Mouse (Mus musculus) ES-Bruce4 (cell line): ENCODE measurements around the gene Spon2. TPM values are rescaled to one million over a fixed set of nuclear protein-coding genes. Genes with fewer than 3 reads are reported as not detected.

ENCODE experiments used
- H3K27ac ChIP-seq: 2 replicates; pipeline ENCODE4 v1.5.1; 2012; ENCODE audit warnings: low read length, inconsistent platforms; ENCODE audit not compliant: insufficient read depth
- H3K27me3 ChIP-seq: 2 replicates; pipeline ENCODE4 v1.6.1; 2012; ENCODE audit warnings: mild to moderate bottlenecking, low read length, inconsistent platforms; ENCODE audit not compliant: control insufficient read depth, poor library complexity, insufficient read depth, severe bottlenecking
- H3K36me3 ChIP-seq: 2 replicates; pipeline ENCODE4 v1.6.1; 2012; ENCODE audit warnings: inconsistent platforms, mild to moderate bottlenecking, low read length, moderate library complexity; ENCODE audit not compliant: control insufficient read depth, poor library complexity, insufficient read depth, severe bottlenecking
- H3K4me1 ChIP-seq: one replicate; pipeline ENCODE4 v1.8.1; 2011; ENCODE audit warnings: low read length; ENCODE audit not compliant: control insufficient read depth, insufficient read depth
- H3K4me3 ChIP-seq: 2 replicates; pipeline ENCODE4 v1.5.1; 2011; ENCODE audit warnings: low read depth, mild to moderate bottlenecking, low read length
- H3K9ac ChIP-seq: 2 replicates; pipeline ENCODE4 v1.6.1; 2012; ENCODE audit warnings: low read depth, mild to moderate bottlenecking, inconsistent platforms; ENCODE audit not compliant: poor library complexity, severe bottlenecking
- H3K9me3 ChIP-seq: replicated peaks from 2 replicates; pipeline ENCODE4 v1.6.1; 2012; ENCODE audit warnings: mild to moderate bottlenecking, low read length, inconsistent platforms; ENCODE audit not compliant: control insufficient read depth, poor library complexity, insufficient read depth, severe bottlenecking
- CTCF ChIP-seq: IDR thresholded peaks from one replicate; pipeline ENCODE4 v1.8.1; 2011; ENCODE audit warnings: low read depth, low read length
- EP300 ChIP-seq: IDR thresholded peaks from 2 replicates; pipeline ENCODE4 v1.6.1; 2011; ENCODE audit warnings: low read depth, low read length; ENCODE audit not compliant: insufficient read depth
- POLR2A ChIP-seq: IDR thresholded peaks from one replicate; pipeline ENCODE4 v1.8.1; 2011; ENCODE audit warnings: low read length; ENCODE audit not compliant: insufficient read depth
- polyA plus RNA-seq: library from polyadenylated mRNA; stranded (reverse); fragments of >200 nt; gene quantifications from 2 replicates; pipeline ENCODE4 v1.2.4, GENCODE M21; 2011; ENCODE audit warnings: low read depth; ENCODE audit not compliant: missing spikeins, insufficient read depth, insufficient read length

Spon2 gene
- polyA plus RNA-seq, 1 experiment = 0.87 TPM

GRCm38 (mm10) chr5:33220350-33221044 is 2.2 kb upstream of the Spon2 start:
- H3K27me3 ChIP-seq = no peaks in the 10 kb centered on the region
- H3K9ac ChIP-seq = no peak overlapping the region
- no peaks in the 10 kb centered on the region for H3K36me3 ChIP-seq
- H3K4me1 ChIP-seq = no peaks in the 10 kb centered on the region
- no peak overlapping the region for H3K27ac ChIP-seq
- TF ChIP-seq POLR2A = no peak
- no peak overlapping the region for H3K4me3 ChIP-seq
- no peaks in the 10 kb centered on the region for H3K9me3 ChIP-seq

GRCm38 (mm10) chr5:33219831-33220230 is 1.6 kb upstream of the Spon2 start:
- Histone ChIP-seq H3K27ac (no peak overlapping the region), H3K4me1 (no peaks in the 10 kb centered on the region), H3K4me3 (no peak overlapping the region), H3K9me3 (no peaks in the 10 kb centered on the region), H3K36me3 (no peaks in the 10 kb centered on the region), H3K9ac (no peak overlapping the region), H3K27me3 (no peaks in the 10 kb centered on the region)
- TF ChIP-seq POLR2A (no peak), CTCF (no peak), EP300 (no peak)

- Histone ChIP-seq H3K9me3 (no peaks in the 10 kb centered on the region), H3K4me1 (no peaks in the 10 kb centered on the region), H3K9ac (no peak overlapping the region), H3K4me3 (no peak overlapping the region), H3K36me3 (no peaks in the 10 kb centered on the region), H3K27ac (no peak overlapping the region), H3K27me3 (no peaks in the 10 kb centered on the region)
- TF ChIP-seq POLR2A (no peak), CTCF (no peak), EP300 (no peak)
Measured at GRCm38 (mm10) chr5:33218746-33219449, 643 bp upstream of the Spon2 start.

GRCm38 (mm10) chr5:33217663-33218062 is 592 bp downstream of the Spon2 start:
- Histone ChIP-seq H3K9ac (no peak overlapping the region), H3K4me1 (no peaks in the 10 kb centered on the region)

GRCm38 (mm10) chr5:33214723-33215122 is 3.5 kb downstream of the Spon2 start:
- Histone ChIP-seq H3K4me3 (no peak overlapping the region), H3K27me3 (no peaks in the 10 kb centered on the region), H3K36me3 (no peaks in the 10 kb centered on the region), H3K9me3 (no peaks in the 10 kb centered on the region), H3K4me1 (no peaks in the 10 kb centered on the region), H3K9ac (no peak overlapping the region), H3K27ac (no peak overlapping the region)
- no peak for TF ChIP-seq EP300
- no peak for TF ChIP-seq POLR2A
- no peak for TF ChIP-seq CTCF

More at GRCm38 (mm10) chr5:33217663-33218062, 592 bp downstream of the Spon2 start:
- no peaks in the 10 kb centered on the region for H3K27me3 ChIP-seq
- H3K4me3 ChIP-seq = no peak overlapping the region
- H3K36me3 ChIP-seq = no peaks in the 10 kb centered on the region
- H3K27ac ChIP-seq = no peak overlapping the region
- H3K9me3 ChIP-seq = no peaks in the 10 kb centered on the region
- TF ChIP-seq EP300 (no peak), POLR2A (no peak), CTCF (no peak)

- TF ChIP-seq POLR2A (no peak), CTCF (no peak), EP300 (no peak)
Measured at GRCm38 (mm10) chr5:33211254-33211653, 7.0 kb downstream of the Spon2 start.

More at GRCm38 (mm10) chr5:33211254-33211653, 7.0 kb downstream of the Spon2 start:
- no peaks in the 10 kb centered on the region for H3K27me3 ChIP-seq
- no peaks in the 10 kb centered on the region for H3K4me1 ChIP-seq
- H3K9me3 ChIP-seq = no peaks in the 10 kb centered on the region
- no peaks in the 10 kb centered on the region for H3K36me3 ChIP-seq
- H3K4me3 ChIP-seq = no peak overlapping the region
- no peak overlapping the region for H3K9ac ChIP-seq
- no peak overlapping the region for H3K27ac ChIP-seq
